Mouse (Mus musculus) kidney, adult 2 months (tissue): Measurements from ENCODE around the gene Slc4a3. TPM values are rescaled to one million over a fixed set of nuclear protein-coding genes. Genes with fewer than 3 reads are reported as not detected.

Experiments
- DNase-seq: peaks from one replicate; pipeline ENCODE4 v3.0.0; 2021
- H3K27ac ChIP-seq: fragments of 200-500 bp; 2 replicates; pipeline ENCODE4 v1.5.1; 2012; ENCODE audit warnings: low read depth, low read length, control low read depth, inconsistent platforms; ENCODE audit not compliant: insufficient read depth
- H3K27me3 ChIP-seq: fragments of 200-500 bp; replicated peaks from 2 replicates; pipeline ENCODE4 v1.6.1; 2012; ENCODE audit warnings: mild to moderate bottlenecking, moderate library complexity, low read length, inconsistent platforms; ENCODE audit not compliant: control insufficient read depth, insufficient read depth
- H3K36me3 ChIP-seq: fragments of 200-500 bp; 2 replicates; pipeline ENCODE4 v1.6.1; 2012; ENCODE audit warnings: mild to moderate bottlenecking, moderate library complexity, low read length, inconsistent platforms; ENCODE audit not compliant: control insufficient read depth, insufficient read depth
- H3K4me1 ChIP-seq: fragments of 200-500 bp; 2 replicates; pipeline ENCODE4 v1.6.1; 2011; ENCODE audit warnings: low read length; ENCODE audit not compliant: control insufficient read depth, insufficient read depth
- H3K4me3 ChIP-seq: fragments of 200-500 bp; 2 replicates; pipeline ENCODE4 v1.5.1; 2011; ENCODE audit warnings: mild to moderate bottlenecking, low read depth, low read length, control low read depth; ENCODE audit not compliant: insufficient read depth
- CTCF ChIP-seq: fragments of 200-500 bp; conservative IDR thresholded peaks from 2 replicates; pipeline ENCODE4 v1.5.1; 2011; ENCODE audit warnings: low read depth, mild to moderate bottlenecking, control low read depth, low read length, moderate library complexity, mixed read lengths; ENCODE audit not compliant: insufficient read depth, insufficient read length
- POLR2A ChIP-seq: fragments of 200-500 bp; IDR thresholded peaks from one replicate; pipeline ENCODE4 v1.6.1; 2011; ENCODE audit warnings: low read depth, low read length, control low read depth
- WGBS: fragments of 180-500 bp; shearing (Covaris S2); methylation state at CpG from one replicate; pipeline ENCODE4 v1.1.7; 2018; 5-methylcytosine and 5-hydroxymethylcytosine counted together
- polyA plus RNA-seq: library from polyadenylated mRNA; depleted of rRNA; stranded (reverse); fragments of >200 nt; gene quantifications from 2 replicates; pipeline ENCODE4 v1.2.3, GENCODE M21; 2012

Slc4a3 gene
- polyA plus RNA-seq, 1 experiment: 14.2 TPM

DNA sequence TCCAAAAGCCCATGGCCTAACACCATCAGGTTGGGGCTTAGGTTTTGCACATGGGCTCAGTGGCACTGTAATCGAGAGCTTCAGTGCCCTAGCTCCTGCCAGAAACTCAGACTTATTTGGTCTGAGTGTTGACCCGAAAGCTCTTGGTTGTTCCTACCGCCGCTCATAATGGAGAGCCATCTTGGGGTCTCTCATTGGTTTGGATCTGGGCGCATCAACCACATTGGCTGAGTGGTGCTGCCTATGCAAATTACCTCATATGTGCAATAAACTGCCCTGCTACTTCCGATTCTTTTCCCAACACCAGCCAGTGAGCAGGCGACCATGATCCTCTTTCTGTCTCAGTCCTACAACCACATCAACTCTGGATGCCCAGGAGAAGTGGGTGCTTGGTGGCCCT, 47.9 kb downstream of the Slc4a3 start:
- Histone ChIP-seq H3K4me1 (no peaks in the 10 kb centered on the region), H3K36me3 (no peaks in the 10 kb centered on the region), H3K27me3 (no peaks in the 10 kb centered on the region), H3K4me3 (no peak overlapping the region), H3K27ac (no peak overlapping the region)
- WGBS: 89% methylated on average over 7 of the region's 7 CpGs
- no peak for TF ChIP-seq CTCF
- TF ChIP-seq POLR2A: no peak
- DNase-seq: no peak

DNA sequence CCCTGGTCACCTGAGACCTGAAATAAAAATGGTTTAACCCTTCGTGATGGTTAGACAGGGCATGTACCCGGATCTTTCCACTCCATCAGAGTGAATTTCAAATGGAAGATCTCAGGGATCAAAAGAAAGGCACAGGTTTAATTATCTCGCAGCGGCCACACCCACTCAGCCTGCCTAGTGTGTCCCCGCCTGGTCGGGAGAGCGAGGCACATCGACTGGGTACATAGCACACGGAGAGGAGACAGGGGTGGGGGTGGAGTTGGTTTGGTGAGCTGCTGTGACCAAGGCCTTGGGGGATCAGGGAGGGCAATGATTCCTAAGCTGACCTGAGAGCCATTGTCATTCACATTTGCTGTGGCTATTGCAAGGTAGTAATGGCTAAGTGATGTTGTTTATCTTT, 48.8 kb downstream of the Slc4a3 start:
- TF ChIP-seq CTCF: no peak
- TF ChIP-seq POLR2A: no peak
- 36% methylated on average over 9 of the region's 9 CpGs for WGBS

DNA sequence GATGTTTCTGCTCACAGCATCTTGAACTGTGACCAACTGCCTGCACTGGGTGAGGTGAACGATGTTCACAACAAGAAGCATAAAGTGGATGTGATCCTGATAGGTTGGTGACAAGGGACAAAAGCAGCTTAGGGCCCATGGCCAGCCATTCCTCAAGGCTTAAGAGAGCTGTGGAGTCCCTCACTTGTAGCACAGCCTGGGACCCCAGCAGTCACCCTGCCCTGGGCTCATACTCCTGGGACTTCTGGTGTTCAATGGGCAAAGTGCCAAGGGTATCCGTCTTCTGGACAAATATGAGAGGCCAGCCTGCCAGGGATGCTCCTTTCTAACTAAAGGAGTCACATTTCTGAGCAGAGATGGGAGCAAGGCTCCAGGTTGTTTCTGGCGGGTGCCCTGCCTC, 49.9 kb downstream of the Slc4a3 start:
- DNase-seq: no peak
- 64% methylated on average over 3 of the region's 3 CpGs for WGBS
- no peaks in the 10 kb centered on the region for H3K4me1 ChIP-seq
- H3K36me3 ChIP-seq: no peaks in the 10 kb centered on the region
- TF ChIP-seq CTCF: no peak
- TF ChIP-seq POLR2A: no peak
- H3K27me3 ChIP-seq: no peaks in the 10 kb centered on the region
- H3K4me3 ChIP-seq: no peak overlapping the region
- H3K27ac ChIP-seq: no peak overlapping the region

More for the DNA sequence above, 48.8 kb downstream of the Slc4a3 start:
- Histone ChIP-seq H3K4me1 (no peaks in the 10 kb centered on the region), H3K27ac (no peak overlapping the region), H3K36me3 (no peaks in the 10 kb centered on the region), H3K4me3 (no peak overlapping the region), H3K27me3 (no peaks in the 10 kb centered on the region)
- DNase-seq: no peak

DNA sequence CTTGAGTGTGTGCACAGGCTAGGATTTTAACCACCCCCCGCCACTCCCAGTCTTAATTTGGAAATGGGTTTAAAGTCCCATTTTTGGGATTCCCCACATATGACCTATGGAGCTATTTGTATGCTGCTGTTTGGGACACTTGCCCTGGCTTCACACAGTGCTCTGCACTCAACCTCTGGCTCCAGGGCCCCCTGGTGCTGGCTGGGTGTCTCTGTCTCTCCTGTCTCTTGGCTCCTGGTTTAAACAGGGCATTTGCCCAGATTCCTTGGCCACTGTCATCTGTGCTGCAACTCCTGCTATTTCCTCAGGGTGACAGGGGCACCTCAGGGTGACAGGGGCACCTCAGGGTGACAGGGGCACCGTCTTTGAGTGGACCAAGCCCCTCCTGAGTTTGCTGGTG, 50.8 kb downstream of the Slc4a3 start:
- no peaks in the 10 kb centered on the region for H3K27me3 ChIP-seq
- H3K4me3 ChIP-seq: no peak overlapping the region
- TF ChIP-seq POLR2A (no peak), CTCF (no peak)
- H3K4me1 ChIP-seq: no peaks in the 10 kb centered on the region
- 93% methylated on average over 2 of the region's 2 CpGs for WGBS
- H3K27ac ChIP-seq: no peak overlapping the region
- DNase-seq: no peak
- no peaks in the 10 kb centered on the region for H3K36me3 ChIP-seq

DNA sequence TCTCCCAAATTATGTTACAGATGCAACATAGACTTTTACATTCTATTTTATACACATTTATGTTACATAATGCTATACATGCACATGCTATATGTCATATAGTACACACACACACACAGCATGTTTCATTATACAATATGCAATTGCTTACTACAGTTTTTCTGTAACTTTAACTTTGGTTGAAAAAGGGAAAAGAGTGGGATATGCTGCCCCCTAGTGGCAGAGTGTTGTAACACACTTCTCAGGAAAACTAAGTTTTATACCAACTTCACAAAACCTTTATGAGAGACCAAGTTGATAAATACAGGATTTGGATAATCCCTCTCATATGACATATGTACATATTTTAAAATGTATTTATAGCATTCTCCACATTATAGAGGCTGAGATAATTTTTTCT, 51.6 kb downstream of the Slc4a3 start:
- peak; percentile 34 for DNase-seq
- TF ChIP-seq CTCF (0 out of 2 replicates have a peak, but pooled peaks have one; percentile 22), POLR2A (no peak)
- H3K27ac ChIP-seq: no peak overlapping the region

DNA sequence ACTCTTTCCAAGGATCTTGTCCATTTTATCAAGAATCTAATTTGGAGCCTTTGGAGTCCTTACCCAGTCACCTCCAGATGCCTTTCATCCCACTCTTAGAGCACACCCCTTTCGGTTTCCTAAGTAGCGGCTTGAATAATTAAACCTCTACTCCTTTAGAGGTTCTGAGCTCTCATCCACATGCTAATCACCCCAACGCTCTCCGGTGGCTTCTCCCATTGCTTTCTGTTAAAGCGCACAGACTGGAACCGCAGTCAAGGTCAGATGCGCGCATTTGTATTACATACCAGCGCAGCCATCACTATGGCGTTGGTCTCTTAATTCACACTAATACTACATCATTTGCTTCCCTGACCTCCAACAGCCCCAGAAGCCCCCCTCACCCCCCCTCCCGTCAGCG, 55.7 kb downstream of the Slc4a3 start:
- no peak for DNase-seq
- 6% methylated on average over 12 of the region's 12 CpGs for WGBS

More for the DNA sequence above, 51.6 kb downstream of the Slc4a3 start:
- Histone ChIP-seq H3K27me3 (no peaks in the 10 kb centered on the region), H3K4me1 (no peaks in the 10 kb centered on the region), H3K36me3 (no peaks in the 10 kb centered on the region), H3K4me3 (no peak overlapping the region)

DNA sequence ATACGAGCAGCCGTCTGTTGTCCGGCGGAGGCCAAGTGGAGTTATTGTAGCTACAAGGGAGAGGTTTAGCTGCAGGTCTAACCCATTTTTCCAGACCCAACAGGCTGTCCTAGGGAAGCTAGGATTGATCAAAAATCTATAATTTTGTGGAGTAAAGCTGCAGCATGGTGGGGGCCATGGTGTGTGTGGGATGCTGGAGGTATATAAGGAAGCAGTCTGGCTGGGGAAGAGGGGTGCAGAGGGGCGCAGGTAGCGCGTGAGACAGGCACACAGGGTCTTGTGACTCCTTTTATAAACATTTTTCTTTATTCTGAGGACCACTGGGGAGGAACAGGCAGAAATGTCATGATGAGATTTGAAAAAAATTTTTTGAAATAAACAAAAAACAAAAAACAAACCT, 57.5 kb downstream of the Slc4a3 start:
- 85% methylated on average over 7 of the region's 7 CpGs for WGBS
- H3K4me3 ChIP-seq: no peak overlapping the region

More for the DNA sequence above, 55.7 kb downstream of the Slc4a3 start:
- Histone ChIP-seq H3K4me1 (no peaks in the 10 kb centered on the region), H3K27me3 (no peaks in the 10 kb centered on the region), H3K36me3 (no peaks in the 10 kb centered on the region), H3K4me3 (no peak overlapping the region), H3K27ac (no peak overlapping the region)
- no peak for TF ChIP-seq CTCF
- no peak for TF ChIP-seq POLR2A

More for the DNA sequence above, 57.5 kb downstream of the Slc4a3 start:
- Histone ChIP-seq H3K27me3 (no peaks in the 10 kb centered on the region), H3K27ac (no peak overlapping the region), H3K36me3 (no peaks in the 10 kb centered on the region), H3K4me1 (no peaks in the 10 kb centered on the region)
- DNase-seq: no peak
- no peak for TF ChIP-seq CTCF
- no peak for TF ChIP-seq POLR2A
